Mouse (Mus musculus) heart, adult 2 months (tissue): ENCODE measurements around the gene Plppr1.

Experiments
- CTCF ChIP-seq: fragments of 200-600 bp; IDR thresholded peaks from 2 replicates; pipeline ENCODE4 v1.8.1; 2022; ENCODE audit warnings: antibody characterized with exemption, mild to moderate bottlenecking, moderate library complexity
- EP300 ChIP-seq: fragments of 200-500 bp; IDR thresholded peaks from 2 replicates; pipeline ENCODE4 v1.6.1; 2011; ENCODE audit warnings: low read depth, low read length, control low read depth; ENCODE audit not compliant: insufficient read depth
- POLR2A ChIP-seq: fragments of 200-500 bp; IDR thresholded peaks from 2 replicates; pipeline ENCODE4 v1.6.1; 2011; ENCODE audit warnings: mild to moderate bottlenecking, low read depth, low read length, control low read depth; ENCODE audit not compliant: insufficient read depth

GRCm38 (mm10) chr4:49239451-49239850 lies 180.4 kb downstream of the Plppr1 start:
- TF ChIP-seq POLR2A, result no peak
- no peak for TF ChIP-seq CTCF
- TF ChIP-seq EP300, result no peak
